Mouse (Mus musculus) spleen, adult 18-20 months (tissue): ENCODE data around the gene Miox.

Experiments used
- DNase-seq, 2 experiments: peaks; one replicate each; pipeline ENCODE4 v3.0.0; 2022; ENCODE audit warnings: mixed read lengths in 2 of 2

The Miox gene

GRCm38 (mm10) chr15:89321264-89321663 is 12.9 kb upstream of the Miox start:
- DNase-seq = no peak

- DNase-seq = no peak
Measured at GRCm38 (mm10) chr15:89322670-89323522, 11.3 kb upstream of the Miox start, which contains the start of gene Adm2. Adm2 (plus strand) TSS chr15:89322720.

GRCm38 (mm10) chr15:89323656-89324055 is 10.5 kb upstream of the Miox start:
- DNase-seq = no peak

GRCm38 (mm10) chr15:89326441-89326840 is 7.8 kb upstream of the Miox start:
- no peak for DNase-seq

- DNase-seq = no peak
Measured at GRCm38 (mm10) chr15:89334774-89335537, 758 bp downstream of the Miox start.

GRCm38 (mm10) chr15:89336422-89336821 is 2.2 kb downstream of the Miox start:
- no peak for DNase-seq

- no peak for DNase-seq
Measured at GRCm38 (mm10) chr15:89339696-89340095, 5.5 kb downstream of the Miox start.

- no peak for DNase-seq
Measured at GRCm38 (mm10) chr15:89340136-89340535, 5.9 kb downstream of the Miox start.

- no peak for DNase-seq
Measured at GRCm38 (mm10) chr15:89341678-89342077, 7.5 kb downstream of the Miox start.

GRCm38 (mm10) chr15:89343325-89343724 is 9.1 kb downstream of the Miox start:
- DNase-seq = no peak

GRCm38 (mm10) chr15:89350447-89350846 is 16.2 kb downstream of the Miox start:
- no peak for DNase-seq

- no peak for DNase-seq
Measured at GRCm38 (mm10) chr15:89351302-89351701, 17.1 kb downstream of the Miox start.

- DNase-seq = no peak
Measured at GRCm38 (mm10) chr15:89352054-89352453, 17.9 kb downstream of the Miox start.

GRCm38 (mm10) chr15:89352795-89353194 is 18.6 kb downstream of the Miox start:
- DNase-seq = no peak

GRCm38 (mm10) chr15:89353837-89354236 is 19.6 kb downstream of the Miox start:
- DNase-seq = no peak

- DNase-seq = no peak
Measured at GRCm38 (mm10) chr15:89354455-89354854, 20.3 kb downstream of the Miox start.

- DNase-seq = peak; percentile 90 to 95
Measured at GRCm38 (mm10) chr15:89355241-89356187, 21.3 kb downstream of the Miox start, which contains the start of the genes Lmf2 and Ncaph2. Lmf2 (minus strand) TSS chr15:89355659. Ncaph2 (plus strand) TSS chr15:89355719.

GRCm38 (mm10) chr15:89356372-89356771 is 22.2 kb downstream of the Miox start:
- no peak for DNase-seq

- DNase-seq = no peak
Measured at GRCm38 (mm10) chr15:89358784-89359183, 24.6 kb downstream of the Miox start.

GRCm38 (mm10) chr15:89363051-89363450 is 28.9 kb downstream of the Miox start:
- DNase-seq = no peak

GRCm38 (mm10) chr15:89365141-89365551 is 30.9 kb downstream of the Miox start:
- no peak for DNase-seq

- DNase-seq = no peak
Measured at GRCm38 (mm10) chr15:89372068-89372467, 37.9 kb downstream of the Miox start.

GRCm38 (mm10) chr15:89372536-89372935 is 38.3 kb downstream of the Miox start:
- no peak for DNase-seq
